Mouse (Mus musculus) limb, embryonic 14.5 days (tissue): ENCODE measurements around the gene Heatr1. TPM values are rescaled to one million over a fixed set of nuclear protein-coding genes. Genes with fewer than 3 reads are reported as not detected.
"Not testable (repeated sequence)": the region's sequence is repeated elsewhere in the genome, so short reads cannot be mapped to it uniquely, and the experiment has no call there.

ENCODE experiments used
- ATAC-seq: fragments of 200-750 bp; cut with Nextera tagmentation; 2 replicates; pipeline ENCODE4 v1.8.0; 2017; ENCODE audit warnings: low read depth, moderate number of reproducible peaks, moderate TSS enrichment; ENCODE audit not compliant: low FRiP score
- DNase-seq: peaks from one replicate; pipeline ENCODE4 v3.0.0-alpha.2; 2015; ENCODE audit warnings: low spot score
- H3K27ac ChIP-seq: fragments of 300-500 bp; sonication (generic); replicated peaks from 2 replicates; pipeline ENCODE4 v1.5.1; 2014; ENCODE audit warnings: low read depth, mild to moderate bottlenecking, low read length, moderate library complexity, mixed read lengths
- H3K27me3 ChIP-seq: fragments of 300-500 bp; sonication (generic); 2 replicates; pipeline ENCODE4 v1.6.1; 2014; ENCODE audit warnings: low read length, mixed read lengths; ENCODE audit not compliant: control insufficient read depth, insufficient read depth
- H3K36me3 ChIP-seq: fragments of 300-500 bp; sonication (generic); 2 replicates; pipeline ENCODE4 v1.6.1; 2014; ENCODE audit warnings: mild to moderate bottlenecking, low read length, moderate library complexity, mixed read lengths; ENCODE audit not compliant: control insufficient read depth, insufficient read depth
- H3K4me1 ChIP-seq: fragments of 300-500 bp; sonication (generic); 2 replicates; pipeline ENCODE4 v1.6.1; 2014; ENCODE audit warnings: antibody characterized with exemption, low read length, mixed read lengths; ENCODE audit not compliant: control insufficient read depth, insufficient read depth
- H3K4me2 ChIP-seq: fragments of 300-500 bp; sonication (generic); replicated peaks from 2 replicates; pipeline ENCODE4 v1.6.1; 2014; ENCODE audit warnings: low read depth, mild to moderate bottlenecking, low read length, moderate library complexity; ENCODE audit not compliant: severe bottlenecking
- H3K4me3 ChIP-seq: fragments of 300-500 bp; sonication (generic); replicated peaks from 2 replicates; pipeline ENCODE4 v1.5.1; 2014; ENCODE audit warnings: low read length
- H3K9ac ChIP-seq: fragments of 300-500 bp; sonication (generic); 2 replicates; pipeline ENCODE4 v1.6.1; 2014; ENCODE audit warnings: mild to moderate bottlenecking, low read depth, low read length, moderate library complexity; ENCODE audit not compliant: severe bottlenecking
- H3K9me3 ChIP-seq: fragments of 300-500 bp; sonication (generic); 2 replicates; pipeline ENCODE4 v1.6.1; 2016; ENCODE audit warnings: low read length; ENCODE audit not compliant: control insufficient read depth
- POLR2A ChIP-seq: fragments of 200-500 bp; IDR thresholded peaks from 2 replicates; pipeline ENCODE4 v1.8.0; 2012; ENCODE audit warnings: inconsistent platforms, mild to moderate bottlenecking, moderate library complexity, borderline replicate concordance; ENCODE audit not compliant: insufficient read depth, insufficient read length; ENCODE audit errors: extremely low read depth
- WGBS: fragments of 180-500 bp; shearing (Covaris S2); extraction: QIAGEN DNeasy Blood & Tissue Kit; methylation state at CpG from one replicate; pipeline ENCODE4 v1.1.7; 2014; 5-methylcytosine and 5-hydroxymethylcytosine counted together
- polyA plus RNA-seq, 2 experiments: library from polyadenylated mRNA; depleted of rRNA in 1 of 2; stranded (reverse) in 1 of 2; unstranded in 1 of 2; fragments of >200 nt; fragmentation: Nextera tagmentation in 1 of 2; extraction: Ambion mirVana in 1 of 2; gene quantifications; 2 replicates each; pipeline versions ENCODE4 v1.2.1 to v1.2.3; 2012 to 2014

The Heatr1 gene
- polyA plus RNA-seq, 2 experiments: 21.3 to 26.1 TPM

DNA sequence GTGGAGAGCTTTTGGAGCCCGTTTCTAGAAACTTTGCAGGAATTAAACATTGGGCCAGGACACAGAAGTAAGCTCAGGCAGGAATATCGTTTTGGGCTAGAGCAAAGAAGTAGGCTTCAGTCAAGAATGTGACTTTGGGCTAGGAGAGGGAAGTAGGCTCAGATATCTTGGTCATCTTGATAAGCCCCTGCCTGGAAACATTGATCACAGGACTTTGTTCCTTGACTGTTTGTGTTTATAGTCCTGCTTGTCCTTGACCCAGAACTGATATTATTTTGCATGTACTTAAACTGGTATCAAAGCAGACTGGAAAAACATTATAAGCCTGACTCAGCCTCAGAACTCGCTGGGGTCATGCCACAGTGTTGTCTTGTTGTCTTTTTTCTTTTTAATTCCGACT is 67.8 kb downstream of the Heatr1 start:
- no peaks in the 10 kb centered on the region for H3K9me3 ChIP-seq
- 70% methylated on average over 4 of the region's 4 CpGs for WGBS
- DNase-seq (no peak), ATAC-seq (no peak)
- TF ChIP-seq POLR2A: no peak
- H3K36me3 ChIP-seq: no peaks in the 10 kb centered on the region
- H3K4me2 ChIP-seq: no peak overlapping the region
- no peak overlapping the region for H3K4me3 ChIP-seq
- 0 out of 2 replicates have a peak, but pooled peaks cover 3% of the 10 kb centered on the region for H3K4me1 ChIP-seq
- H3K27me3 ChIP-seq: no peaks in the 10 kb centered on the region
- H3K9ac ChIP-seq: no peak overlapping the region
- no peak overlapping the region for H3K27ac ChIP-seq

DNA sequence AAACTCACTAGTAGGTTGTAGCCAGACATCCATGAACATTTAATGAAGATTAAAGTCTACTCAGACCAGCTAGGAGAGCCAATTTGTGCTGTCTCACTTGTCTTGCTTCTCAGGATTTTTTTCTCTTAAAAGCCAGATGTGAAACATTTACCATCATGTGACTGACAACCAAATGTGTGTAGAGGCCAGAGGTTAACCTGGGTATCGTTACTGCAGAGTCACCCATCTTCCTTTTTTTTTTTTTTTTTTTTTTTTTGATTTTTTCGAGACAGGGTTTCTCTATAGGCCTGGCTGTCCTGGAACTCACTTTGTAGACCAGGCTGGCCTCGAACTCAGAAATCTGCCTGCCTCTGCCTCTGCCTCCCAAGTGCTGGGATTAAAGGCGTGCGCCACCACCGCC is 69.3 kb downstream of the Heatr1 start:
- H3K9me3 ChIP-seq, H3K27ac ChIP-seq, H3K27me3 ChIP-seq, H3K4me2 ChIP-seq, DNase-seq, H3K4me3 ChIP-seq, H3K36me3 ChIP-seq, ATAC-seq, H3K9ac ChIP-seq, H3K4me1 ChIP-seq: not testable (repeated sequence)
- 77% methylated on average over 6 of the region's 6 CpGs for WGBS

DNA sequence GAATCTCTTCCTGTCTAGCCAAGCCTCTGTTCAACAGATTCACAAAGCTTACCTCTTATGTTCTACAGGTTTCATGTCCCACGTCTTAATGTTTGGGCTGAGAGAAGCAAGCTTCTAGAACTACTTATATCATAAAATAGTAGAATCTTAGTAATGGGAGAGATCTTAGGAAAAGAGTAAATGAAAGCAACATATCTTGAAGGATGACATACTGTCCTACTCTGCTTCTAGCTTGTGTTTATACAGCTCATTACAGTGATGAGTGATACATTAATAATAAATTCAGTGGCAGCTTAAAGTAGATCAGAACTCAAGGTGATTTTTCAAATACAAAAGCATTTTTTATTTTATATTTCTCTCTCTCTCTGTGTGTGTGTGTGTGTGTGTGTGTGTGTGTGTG is 70.0 kb downstream of the Heatr1 start, which contains the start of gene Lgals8:
Gene Lgals8, minus strand, starts transcription at position 101 of the 400 bp plus-strand sequence.
- no peaks in the 10 kb centered on the region for H3K9me3 ChIP-seq
- H3K27me3 ChIP-seq: no peaks in the 10 kb centered on the region
- no peak within 1 kb of the TSS for H3K4me2 ChIP-seq
- DNase-seq (no peak), ATAC-seq (no peak)
- H3K4me1 ChIP-seq: 0 out of 2 replicates have a peak, but pooled peaks cover 3% of the 10 kb centered on the region
- no peak within 1 kb of the TSS for H3K9ac ChIP-seq
- H3K4me3 ChIP-seq: no peak within 1 kb of the TSS
- no peak within 1 kb of the TSS for H3K27ac ChIP-seq
- WGBS: 76% methylated on average over 1 of the region's 1 CpGs
- no peak for TF ChIP-seq POLR2A
- H3K36me3 ChIP-seq: no peaks in the 10 kb centered on the region

DNA sequence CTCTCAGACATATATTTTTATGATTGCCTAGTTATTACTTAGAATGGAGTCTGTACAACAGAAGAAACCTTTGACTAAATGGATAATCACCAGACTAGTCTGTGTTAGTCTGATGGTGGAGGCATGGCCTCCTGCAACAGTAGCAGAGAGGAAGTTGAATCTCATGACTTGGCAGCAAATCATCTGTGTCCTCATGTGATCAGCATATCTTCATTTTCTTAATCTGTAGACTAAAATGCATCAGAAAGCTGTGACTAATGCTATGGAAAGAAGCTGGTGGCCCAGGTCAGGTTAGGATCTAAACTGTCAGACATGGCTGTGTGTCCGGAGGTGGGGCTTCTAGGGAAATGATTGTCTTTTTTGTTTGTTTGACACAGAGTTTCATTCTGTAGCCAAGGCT is 73.7 kb downstream of the Heatr1 start:
- Histone ChIP-seq H3K27me3 (no peaks in the 10 kb centered on the region), H3K4me1 (no peaks in the 10 kb centered on the region), H3K27ac (no peak overlapping the region), H3K9me3 (no peaks in the 10 kb centered on the region), H3K4me3 (no peak overlapping the region), H3K9ac (no peak overlapping the region), H3K4me2 (no peak overlapping the region), H3K36me3 (no peaks in the 10 kb centered on the region)
- 92% methylated on average over 1 of the region's 1 CpGs for WGBS
- DNase-seq: no peak
- ATAC-seq: no peak
- TF ChIP-seq POLR2A: no peak

DNA sequence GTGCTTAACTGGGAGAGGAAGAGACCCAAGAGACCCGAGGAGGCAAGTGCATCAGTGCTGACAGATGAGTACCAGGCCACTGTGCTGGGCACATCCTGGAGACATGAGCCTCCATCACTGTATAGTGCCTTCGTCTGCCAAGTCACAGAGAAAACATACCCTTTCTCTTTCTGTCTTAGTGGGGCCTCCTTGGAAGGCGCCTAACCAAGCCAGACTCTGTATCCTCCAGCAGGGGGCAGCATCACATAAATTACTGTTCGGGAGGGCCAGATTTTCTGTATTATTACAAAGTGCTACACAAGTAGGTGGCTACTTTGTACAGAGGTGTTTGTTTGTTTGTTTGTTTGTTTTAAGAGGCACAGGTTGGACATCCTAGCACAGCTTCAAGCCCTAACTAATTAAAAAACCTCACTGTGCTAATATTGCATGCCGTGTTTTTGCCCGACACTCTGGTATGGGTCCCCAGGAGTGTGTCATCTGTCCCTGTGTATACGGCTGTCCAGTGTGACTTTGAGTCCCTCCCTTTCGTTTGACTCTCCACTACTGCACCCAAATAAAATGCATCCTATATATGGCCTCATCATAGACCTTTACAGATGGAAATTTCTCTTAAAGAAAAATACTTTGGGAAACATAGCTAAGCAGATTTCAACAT is 79.0 kb downstream of the Heatr1 start:
- DNase-seq (peak; percentile 79), ATAC-seq (peak; percentile 78)
- no peak overlapping the region for H3K9ac ChIP-seq
- no peaks in the 10 kb centered on the region for H3K27me3 ChIP-seq
- 34% methylated on average over 8 of the region's 8 CpGs for WGBS
- H3K4me1 ChIP-seq: no peaks in the 10 kb centered on the region
- no peak overlapping the region for H3K4me2 ChIP-seq
- no peak overlapping the region for H3K4me3 ChIP-seq
- no peaks in the 10 kb centered on the region for H3K36me3 ChIP-seq
- H3K9me3 ChIP-seq: no peaks in the 10 kb centered on the region
- no peak for TF ChIP-seq POLR2A
- no peak overlapping the region for H3K27ac ChIP-seq
